Mouse (Mus musculus): Measurements from ENCODE around the gene Itgb4.

Itgb4 gene

GRCm38 (mm10) chr11:115974309-115975082 lies at the start of gene Itgb4:
Gene Itgb4 (plus strand): TSS chr11:115974709.
- DNase-seq = peak; percentile 72

DNA sequence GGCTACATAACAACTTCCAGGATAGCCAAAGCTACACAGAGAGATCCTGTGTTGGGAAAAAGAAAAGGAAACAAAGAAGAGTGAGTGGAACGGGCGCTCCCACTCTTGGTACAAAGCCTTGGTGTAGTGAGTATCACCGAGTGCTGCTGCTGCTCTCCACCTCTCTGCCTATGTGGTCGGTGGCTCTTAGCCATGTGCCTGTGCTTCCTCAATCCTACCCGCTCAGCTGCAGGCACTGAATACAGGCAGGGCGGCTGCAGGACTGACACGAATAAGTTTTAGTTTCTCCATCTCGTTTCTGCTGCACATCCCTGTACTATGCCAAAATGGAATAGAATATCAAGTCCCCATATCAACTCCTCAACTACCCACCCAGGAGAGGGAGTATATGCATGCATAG lies 45.5 kb upstream of the Itgb4 start:
- DNase-seq = no peak

DNA sequence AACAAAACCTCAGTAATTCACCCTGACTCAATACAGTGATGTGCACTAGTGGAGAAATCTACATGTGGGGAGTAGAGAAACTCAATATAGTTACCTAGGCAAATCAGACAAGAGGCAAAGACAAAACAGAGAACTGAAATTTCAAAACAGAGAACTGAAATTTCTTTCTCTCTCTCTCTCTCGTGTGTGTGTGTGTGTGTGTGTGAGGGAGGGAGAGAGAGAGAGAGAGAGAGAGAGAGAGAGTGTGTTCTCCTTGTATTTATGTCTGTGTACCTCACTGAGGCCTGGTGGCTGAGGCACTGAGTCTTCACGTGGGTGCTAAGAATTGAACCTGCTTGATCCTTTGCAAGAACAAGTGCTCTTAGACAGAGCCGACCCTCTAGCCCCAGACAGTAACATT lies 44.7 kb upstream of the Itgb4 start:
- no peak for DNase-seq

- no peak for DNase-seq
These were observed 43.3 kb upstream of the Itgb4 start for GRCm38 (mm10) chr11:115931235-115931634.

GRCm38 (mm10) chr11:115933108-115933746 lies 41.3 kb upstream of the Itgb4 start, which contains the start of the genes Sap30bp and Recql5:
Gene Sap30bp (plus strand): TSS chr11:115933282.
Gene Recql5 (minus strand): TSS chr11:115933477.
- DNase-seq = peak; percentile 97

GRCm38 (mm10) chr11:115933747-115934110 lies 40.8 kb upstream of the Itgb4 start:
- DNase-seq = no peak

- DNase-seq = peak; percentile 77
These were observed 34.7 kb upstream of the Itgb4 start for GRCm38 (mm10) chr11:115939690-115940329.

DNA sequence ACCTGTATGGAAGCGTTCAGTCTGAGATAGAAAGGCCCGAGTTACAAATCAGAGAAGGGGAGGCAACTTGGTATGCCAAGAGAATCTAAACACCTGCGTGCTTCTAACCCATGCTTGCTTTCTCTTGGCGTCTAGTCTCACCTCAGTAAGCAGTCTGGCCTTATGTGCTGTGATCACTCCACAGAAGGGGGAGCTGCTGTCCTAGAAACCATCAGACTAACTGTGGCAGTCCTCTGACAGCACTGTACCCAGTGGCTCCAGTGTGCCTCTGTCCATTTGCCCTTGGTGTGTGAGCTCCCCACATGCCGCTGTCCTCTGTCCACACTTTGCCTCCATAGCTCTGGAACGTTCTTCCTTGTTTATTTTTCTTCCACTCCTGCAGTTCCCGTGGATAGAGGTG lies 32.5 kb upstream of the Itgb4 start:
- DNase-seq = no peak

- DNase-seq = no peak
These were observed 29.3 kb upstream of the Itgb4 start for GRCm38 (mm10) chr11:115945247-115945646.

DNA sequence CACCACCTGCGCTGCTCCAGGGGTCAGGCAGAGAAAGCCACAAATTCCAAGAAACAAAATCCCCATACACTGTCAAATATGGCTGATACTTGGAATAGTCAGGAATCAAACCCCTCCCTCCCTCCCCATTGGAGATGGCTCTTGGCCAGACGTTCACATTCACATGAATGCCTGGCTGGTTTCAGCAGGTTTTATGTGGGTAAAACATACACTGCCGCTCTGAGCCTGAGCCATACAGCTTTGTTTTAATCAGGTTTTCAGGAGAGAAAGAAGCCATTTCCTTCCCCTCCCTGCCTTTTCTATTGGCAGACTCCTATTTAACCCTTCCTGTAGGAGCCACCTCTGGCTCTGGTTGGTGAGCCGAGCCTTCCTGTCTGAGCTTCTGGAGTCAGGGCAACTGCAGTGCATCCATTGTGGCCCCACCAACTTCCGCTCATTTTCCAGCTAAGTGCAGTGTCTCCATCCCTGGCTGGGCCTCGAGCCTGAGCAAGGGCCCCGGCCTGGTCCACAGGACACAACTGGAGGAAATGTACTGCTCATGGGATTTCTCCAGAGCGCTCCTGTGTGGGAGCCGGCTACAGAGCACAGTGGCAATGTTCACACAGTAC lies 28.2 kb upstream of the Itgb4 start:
- DNase-seq = peak; percentile 36

- no peak for DNase-seq
These were observed 26.2 kb upstream of the Itgb4 start for GRCm38 (mm10) chr11:115948316-115948715.

DNA sequence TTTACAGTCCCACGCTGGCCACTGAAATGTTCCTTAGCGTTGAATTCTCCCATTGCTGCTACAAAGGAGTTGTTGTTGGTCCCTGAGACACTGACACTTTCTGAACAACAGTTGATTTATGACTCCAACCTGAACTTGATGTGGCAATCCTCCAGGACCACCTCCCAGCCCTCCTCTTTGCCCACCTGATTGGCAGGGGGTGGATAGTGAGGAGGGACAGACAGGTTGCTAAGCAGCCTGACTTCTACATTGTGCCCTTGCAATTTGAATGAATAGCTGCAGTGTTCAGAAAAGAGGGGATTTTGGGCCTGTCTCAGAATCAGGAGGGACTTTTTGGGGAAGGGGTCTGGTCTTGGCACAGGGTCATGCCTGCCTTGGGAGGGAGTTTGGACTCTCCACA lies 23.8 kb upstream of the Itgb4 start:
- DNase-seq = no peak

- no peak for DNase-seq
These were observed 19.8 kb upstream of the Itgb4 start for GRCm38 (mm10) chr11:115954712-115955111.

DNA sequence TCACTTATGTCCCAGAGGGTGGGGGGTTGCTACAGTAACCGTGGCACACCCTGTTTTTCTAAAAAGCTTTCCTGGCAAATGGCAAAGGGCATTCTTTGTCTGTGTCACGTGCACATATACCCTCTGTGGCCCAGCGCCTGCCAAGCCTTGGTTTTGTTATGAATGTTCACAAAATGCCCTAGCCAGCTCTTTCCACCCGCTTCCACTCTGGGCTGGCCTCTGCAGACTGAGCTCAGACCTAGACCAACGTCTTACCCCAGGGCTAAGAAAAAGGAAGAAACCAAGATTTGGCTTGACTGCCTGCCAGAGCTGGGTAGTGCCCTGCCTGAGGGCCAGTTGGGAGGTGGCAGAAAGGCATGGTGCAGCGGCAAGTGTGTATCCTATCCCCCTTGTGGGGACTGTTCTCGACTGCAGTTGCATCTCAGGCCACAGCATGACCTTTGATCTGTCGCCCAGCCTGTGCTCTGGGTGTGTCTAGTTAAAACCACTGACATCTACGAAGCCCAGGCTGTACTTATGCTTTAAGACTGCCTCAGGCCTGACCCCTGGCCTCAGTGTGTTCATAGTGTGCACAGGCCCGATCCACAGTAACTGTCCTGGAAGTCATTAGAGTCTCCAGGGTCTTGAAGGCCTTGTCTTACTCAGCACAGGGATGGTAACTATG lies 19.2 kb upstream of the Itgb4 start:
- peak; percentile 54 for DNase-seq

GRCm38 (mm10) chr11:115956453-115956852 lies 18.1 kb upstream of the Itgb4 start:
- DNase-seq = no peak

- DNase-seq = no peak
These were observed 16.5 kb upstream of the Itgb4 start for GRCm38 (mm10) chr11:115957971-115958370.

DNA sequence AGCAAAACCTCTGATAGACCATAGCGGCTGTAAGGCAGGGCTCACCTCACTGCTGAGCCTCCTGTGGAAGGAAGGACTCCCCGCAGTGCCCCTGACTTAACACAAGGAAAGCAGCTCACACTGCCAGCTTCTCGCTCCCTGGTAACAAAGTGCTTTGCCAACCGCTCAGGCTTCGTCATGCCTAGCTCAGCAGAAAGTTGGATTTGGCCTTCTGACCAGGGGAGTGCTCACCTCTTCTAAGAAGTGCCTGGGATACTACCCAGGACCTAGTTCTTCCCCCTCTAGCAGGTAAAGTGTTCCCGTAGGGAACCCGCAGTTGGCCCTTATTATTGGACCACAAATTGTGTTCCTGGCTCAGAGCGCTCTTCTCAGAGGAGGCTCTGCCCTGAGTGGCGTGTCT lies 15.5 kb upstream of the Itgb4 start:
- DNase-seq = no peak

DNA sequence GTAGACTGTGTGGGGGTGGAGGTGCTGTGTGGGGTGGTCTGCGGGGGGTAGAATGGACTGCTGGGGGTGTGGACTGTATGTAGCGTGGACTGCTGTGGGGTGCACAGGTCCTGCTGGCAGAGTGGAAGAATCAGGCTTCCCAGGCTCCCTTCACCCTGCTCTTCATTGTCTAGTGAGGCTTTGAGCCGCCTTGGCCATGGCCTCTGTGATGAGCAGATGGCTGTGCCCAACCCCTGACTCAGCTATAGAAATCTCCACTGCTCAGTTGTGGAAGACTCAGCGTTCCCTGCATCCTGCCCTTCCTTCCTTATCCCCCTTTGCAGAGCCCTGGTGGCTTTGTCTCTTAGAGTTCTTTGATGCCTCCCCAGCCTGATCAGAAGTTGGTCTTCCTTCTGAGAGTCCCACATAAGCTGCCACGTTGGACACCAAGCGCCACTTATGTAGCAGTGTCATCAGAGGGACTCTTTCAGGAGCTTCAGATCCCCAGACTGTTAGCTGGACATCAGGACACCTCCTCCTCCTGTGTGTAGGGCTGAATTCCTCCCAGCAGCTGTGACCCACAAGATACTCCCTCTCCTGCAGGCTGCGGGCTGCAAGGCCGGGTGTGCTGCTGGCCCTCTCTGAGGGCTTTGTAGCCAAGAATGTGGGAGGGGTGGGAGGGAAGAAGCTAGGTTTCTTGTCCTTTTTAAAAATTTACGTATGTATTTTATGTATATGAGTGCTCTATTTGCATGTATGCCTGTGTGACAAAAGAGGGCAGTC lies 11.7 kb upstream of the Itgb4 start:
- DNase-seq = no peak

GRCm38 (mm10) chr11:115964977-115965604 lies 9.4 kb upstream of the Itgb4 start:
- no peak for DNase-seq

- DNase-seq = no peak
These were observed 5.6 kb upstream of the Itgb4 start for GRCm38 (mm10) chr11:115968731-115969405.
